Mouse (Mus musculus): ENCODE measurements around the gene H2-M10.6. TPM values are rescaled to one million over a fixed set of nuclear protein-coding genes. Genes with fewer than 3 reads are reported as not detected.

Gene H2-M10.6
- polyA plus RNA-seq (2014; fragmentation: Illumina TruSeq; extraction: RNeasy Lipid Tissue Mini Kit (QIAGEN cat#74804); ENCODE audit: low read depth, low replicate concordance): not detected

DNA sequence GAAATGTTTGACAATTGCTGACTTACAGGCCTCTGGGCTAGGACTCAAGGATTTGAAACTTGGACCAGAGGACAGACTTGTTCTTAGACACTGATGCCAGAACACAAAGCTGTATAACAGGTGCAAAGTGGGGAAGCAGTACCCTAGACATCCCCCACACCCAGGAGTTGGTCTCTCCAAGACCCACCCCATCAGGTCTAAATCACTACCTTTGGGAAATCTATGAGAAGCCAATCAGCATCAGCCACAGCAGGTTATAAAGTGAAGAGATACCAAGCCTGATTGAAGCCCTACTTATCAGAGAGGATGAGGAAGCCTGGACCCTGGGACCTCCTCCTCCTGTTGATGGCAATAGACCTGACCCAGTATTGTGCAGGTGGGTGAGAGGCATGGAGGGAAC is at the start of gene H2-M10.6:
H2-M10.6 (plus strand) TSS at position 301 of the 400 bp plus-strand sequence.

DNA sequence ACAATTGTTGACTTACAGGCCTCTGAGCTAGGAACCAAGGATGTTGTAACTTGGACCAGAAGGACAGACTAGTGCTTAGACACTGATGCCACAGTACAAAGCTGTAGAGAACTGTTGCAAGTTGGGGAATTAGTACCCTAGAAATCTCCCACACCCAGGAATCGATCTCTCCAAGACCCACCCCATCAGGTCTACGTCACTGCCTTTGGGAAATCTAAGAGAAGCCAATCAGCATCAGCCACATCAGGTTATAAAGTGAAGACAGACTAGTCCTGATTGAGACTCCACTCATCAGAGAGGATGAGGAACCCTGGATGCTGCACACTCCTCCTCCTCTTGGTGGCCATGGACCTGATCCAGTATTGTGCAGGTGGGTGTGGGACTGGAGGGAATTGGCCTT is 39.4 kb upstream of the H2-M10.6 start, which contains the start of gene H2-M10.5:
H2-M10.5 (plus strand) TSS at position 301 of the 400 bp plus-strand sequence.

GRCm38 (mm10) chr17:36836874-36837647 is 25.1 kb downstream of the H2-M10.6 start, which contains the start of gene Trim26:
Trim26 (plus strand) TSS chr17:36837134.

Other genes with a start within 250 kb of the H2-M10.6 start
- gene H2-M9, start 169.5 kb upstream of the H2-M10.6 start, polyA plus RNA-seq (2014; fragmentation: Illumina TruSeq; extraction: RNeasy Lipid Tissue Mini Kit (QIAGEN cat#74804); ENCODE audit: low read depth, low replicate concordance): not detected
- not detected for gene H2-M1, start 140.0 kb upstream of the H2-M10.6 start, polyA plus RNA-seq (2014; fragmentation: Illumina TruSeq; extraction: RNeasy Lipid Tissue Mini Kit (QIAGEN cat#74804); ENCODE audit: low read depth, low replicate concordance)
- not detected for gene H2-M10.5, start 39.3 kb upstream of the H2-M10.6 start, polyA plus RNA-seq (2014; fragmentation: Illumina TruSeq; extraction: RNeasy Lipid Tissue Mini Kit (QIAGEN cat#74804); ENCODE audit: low read depth, low replicate concordance)
- 19.2 TPM for gene Trim26, start 25.0 kb downstream of the H2-M10.6 start, polyA plus RNA-seq (2014; fragmentation: Illumina TruSeq; extraction: RNeasy Lipid Tissue Mini Kit (QIAGEN cat#74804); ENCODE audit: low read depth, low replicate concordance)
- gene Trim15, start 55.0 kb downstream of the H2-M10.6 start, polyA plus RNA-seq (2014; fragmentation: Illumina TruSeq; extraction: RNeasy Lipid Tissue Mini Kit (QIAGEN cat#74804); ENCODE audit: low read depth, low replicate concordance): not detected
- 0.18 TPM for gene Trim10, start 57.4 kb downstream of the H2-M10.6 start, polyA plus RNA-seq (2014; fragmentation: Illumina TruSeq; extraction: RNeasy Lipid Tissue Mini Kit (QIAGEN cat#74804); ENCODE audit: low read depth, low replicate concordance)
- 0.29 TPM for gene Trim40, start 78.0 kb downstream of the H2-M10.6 start, polyA plus RNA-seq (2014; fragmentation: Illumina TruSeq; extraction: RNeasy Lipid Tissue Mini Kit (QIAGEN cat#74804); ENCODE audit: low read depth, low replicate concordance)
- gene Trim31, start 85.9 kb downstream of the H2-M10.6 start, polyA plus RNA-seq (2014; fragmentation: Illumina TruSeq; extraction: RNeasy Lipid Tissue Mini Kit (QIAGEN cat#74804); ENCODE audit: low read depth, low replicate concordance): not detected
- gene Rnf39, start 130.7 kb downstream of the H2-M10.6 start, polyA plus RNA-seq (2014; fragmentation: Illumina TruSeq; extraction: RNeasy Lipid Tissue Mini Kit (QIAGEN cat#74804); ENCODE audit: low read depth, low replicate concordance): 0.52 TPM
- 96.5 TPM for gene Ppp1r11, start 139.6 kb downstream of the H2-M10.6 start, polyA plus RNA-seq (2014; fragmentation: Illumina TruSeq; extraction: RNeasy Lipid Tissue Mini Kit (QIAGEN cat#74804); ENCODE audit: low read depth, low replicate concordance)
- gene Znrd1, start 146.4 kb downstream of the H2-M10.6 start, polyA plus RNA-seq (2014; fragmentation: Illumina TruSeq; extraction: RNeasy Lipid Tissue Mini Kit (QIAGEN cat#74804); ENCODE audit: low read depth, low replicate concordance): 44.0 TPM
- 29.8 TPM for gene Znrd1as, start 146.4 kb downstream of the H2-M10.6 start, polyA plus RNA-seq (2014; fragmentation: Illumina TruSeq; extraction: RNeasy Lipid Tissue Mini Kit (QIAGEN cat#74804); ENCODE audit: low read depth, low replicate concordance)
- 1.2 TPM for gene 2410137M14Rik, start 169.1 kb downstream of the H2-M10.6 start, polyA plus RNA-seq (2014; fragmentation: Illumina TruSeq; extraction: RNeasy Lipid Tissue Mini Kit (QIAGEN cat#74804); ENCODE audit: low read depth, low replicate concordance)
- 0.55 TPM for gene H2-M5, start 177.4 kb downstream of the H2-M10.6 start, polyA plus RNA-seq (2014; fragmentation: Illumina TruSeq; extraction: RNeasy Lipid Tissue Mini Kit (QIAGEN cat#74804); ENCODE audit: low read depth, low replicate concordance)
- gene Zfp57, start 189.0 kb downstream of the H2-M10.6 start, polyA plus RNA-seq (2014; fragmentation: Illumina TruSeq; extraction: RNeasy Lipid Tissue Mini Kit (QIAGEN cat#74804); ENCODE audit: low read depth, low replicate concordance): 3.7 TPM
- gene Mog, start 211.2 kb downstream of the H2-M10.6 start, polyA plus RNA-seq (2014; fragmentation: Illumina TruSeq; extraction: RNeasy Lipid Tissue Mini Kit (QIAGEN cat#74804); ENCODE audit: low read depth, low replicate concordance): not detected
- 13.1 TPM for gene Gabbr1, start 233.8 kb downstream of the H2-M10.6 start, polyA plus RNA-seq (2014; fragmentation: Illumina TruSeq; extraction: RNeasy Lipid Tissue Mini Kit (QIAGEN cat#74804); ENCODE audit: low read depth, low replicate concordance)

All from heart, adult 10 weeks (tissue).